Mouse (Mus musculus) frontal cortex, adult (tissue): Measurements from ENCODE around the gene Pxt1.
"Not testable (repeated sequence)": the region's sequence is repeated elsewhere in the genome, so short reads cannot be mapped to it uniquely, and the experiment has no call there.

Experiments
- ATAC-seq: cut with Nextera tagmentation; 2 replicates; pipeline ENCODE4 v1.9.2; 2017; ENCODE audit warnings: mild to moderate bottlenecking, moderate library complexity, mixed read lengths; ENCODE audit not compliant: low TSS enrichment

The Pxt1 gene

DNA sequence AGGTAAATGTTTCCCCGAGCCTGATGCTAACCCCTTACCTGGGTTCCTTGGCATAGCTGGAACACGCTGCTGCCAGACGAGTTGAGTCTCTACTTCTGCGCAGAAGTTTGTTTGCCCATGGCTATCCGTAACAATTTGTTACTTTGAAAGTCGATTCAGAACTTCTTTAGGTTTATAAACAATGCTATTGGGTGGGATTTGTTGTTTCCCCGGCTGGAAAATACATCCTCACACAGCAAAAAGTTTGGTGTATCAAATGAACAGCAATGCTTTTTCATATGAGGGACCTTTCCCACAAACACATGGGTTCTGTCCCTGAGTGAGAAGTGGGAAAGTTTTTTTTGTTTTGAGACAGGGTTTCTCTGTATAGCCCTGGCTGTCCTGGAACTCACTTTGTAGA, at the start of gene Pxt1:
Gene Pxt1 (minus strand): TSS at position 101 of the 400 bp plus-strand sequence.
- no peak for ATAC-seq

- not testable (repeated sequence) for ATAC-seq
Measured at GRCm38 (mm10) chr17:28993004-28993403, 49.4 kb upstream of the Pxt1 start.

DNA sequence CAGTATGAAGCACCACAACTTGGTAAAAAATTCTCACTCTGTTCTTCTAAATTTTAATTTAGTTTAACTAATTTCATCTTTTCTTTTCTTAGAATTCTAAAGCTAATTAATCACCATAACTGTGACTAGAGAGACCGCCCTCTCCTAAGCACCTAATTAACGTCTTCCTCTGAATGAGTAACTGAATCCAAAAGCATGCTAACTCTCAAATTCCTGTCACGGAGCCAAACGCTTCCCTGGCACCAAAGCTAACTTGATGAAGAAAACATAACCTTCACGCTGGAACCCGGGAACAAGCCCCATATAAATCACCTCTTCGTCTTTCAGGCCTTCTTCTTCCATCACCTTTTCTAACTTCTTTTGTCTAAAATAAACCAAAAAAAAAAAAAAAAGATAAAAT, 48.5 kb upstream of the Pxt1 start:
- ATAC-seq, result no peak

GRCm38 (mm10) chr17:28991286-28991685, 47.6 kb upstream of the Pxt1 start:
- no peak for ATAC-seq

DNA sequence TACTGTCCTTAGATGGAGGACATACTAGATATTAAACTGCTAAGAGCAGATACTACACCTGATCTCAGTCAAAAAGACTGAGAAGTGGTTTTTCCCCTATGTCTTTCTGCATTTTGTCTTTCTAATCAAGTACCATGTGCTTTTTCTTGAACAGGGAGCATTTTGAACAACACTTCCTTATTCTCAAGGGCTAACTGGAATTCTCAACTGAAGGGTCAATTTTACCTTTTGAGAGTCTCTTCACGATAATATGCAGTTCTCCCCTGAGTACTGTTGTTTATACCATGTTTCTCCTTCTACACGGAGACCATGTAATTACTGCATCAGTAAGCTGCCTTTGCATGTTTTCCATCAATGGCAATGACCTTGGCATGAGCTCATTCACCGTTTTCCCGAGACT, 46.4 kb upstream of the Pxt1 start:
- ATAC-seq, result no peak

- ATAC-seq, result no peak
Measured at GRCm38 (mm10) chr17:28988996-28989395, 45.4 kb upstream of the Pxt1 start.

DNA sequence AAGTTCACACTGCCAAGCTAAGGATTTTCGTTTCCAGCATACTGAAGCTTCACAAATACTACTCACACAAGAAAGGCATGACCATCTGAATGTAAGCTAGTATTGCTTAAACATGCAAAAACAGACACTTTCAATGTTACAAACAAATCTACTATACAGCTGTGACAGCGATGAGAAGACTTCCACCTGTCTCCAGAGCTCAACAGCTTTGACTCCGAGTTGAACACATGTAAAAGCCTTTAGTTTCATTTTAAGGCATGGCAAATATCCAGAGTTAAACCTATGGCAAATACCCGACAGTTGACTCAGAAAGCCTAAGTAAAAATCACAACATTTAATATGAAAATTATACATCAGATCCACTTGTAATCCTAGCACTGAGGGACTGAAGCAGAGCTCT, 44.7 kb upstream of the Pxt1 start:
- no peak for ATAC-seq

DNA sequence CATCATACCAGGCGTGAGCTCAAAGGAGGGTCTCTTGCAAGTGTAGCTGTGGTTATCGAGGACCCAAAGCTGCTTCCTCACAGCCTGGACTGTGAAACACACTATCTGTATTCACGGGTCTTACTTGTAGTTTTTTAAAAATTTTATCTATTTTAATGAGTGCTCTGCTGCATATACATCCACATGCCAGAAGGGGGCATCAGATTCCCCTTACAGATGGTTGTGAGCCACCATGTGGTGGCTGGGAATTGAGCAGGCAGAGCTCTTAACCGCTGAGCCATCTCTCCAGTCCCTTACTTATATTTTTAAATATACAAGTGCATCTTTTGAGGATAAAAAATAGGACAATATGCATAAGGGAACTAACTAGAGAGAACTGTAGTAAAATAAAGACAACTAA, 44.1 kb upstream of the Pxt1 start:
- no peak for ATAC-seq

GRCm38 (mm10) chr17:28986833-28987232, 43.2 kb upstream of the Pxt1 start:
- no peak for ATAC-seq

- no peak for ATAC-seq
Measured at GRCm38 (mm10) chr17:28984724-28985420, 41.2 kb upstream of the Pxt1 start.

- no peak for ATAC-seq
Measured at GRCm38 (mm10) chr17:28982591-28982990, 39.0 kb upstream of the Pxt1 start.

GRCm38 (mm10) chr17:28981081-28981480, 37.4 kb upstream of the Pxt1 start:
- ATAC-seq, result 0 out of 2 replicates have a peak, but pooled peaks have one; percentile 31

DNA sequence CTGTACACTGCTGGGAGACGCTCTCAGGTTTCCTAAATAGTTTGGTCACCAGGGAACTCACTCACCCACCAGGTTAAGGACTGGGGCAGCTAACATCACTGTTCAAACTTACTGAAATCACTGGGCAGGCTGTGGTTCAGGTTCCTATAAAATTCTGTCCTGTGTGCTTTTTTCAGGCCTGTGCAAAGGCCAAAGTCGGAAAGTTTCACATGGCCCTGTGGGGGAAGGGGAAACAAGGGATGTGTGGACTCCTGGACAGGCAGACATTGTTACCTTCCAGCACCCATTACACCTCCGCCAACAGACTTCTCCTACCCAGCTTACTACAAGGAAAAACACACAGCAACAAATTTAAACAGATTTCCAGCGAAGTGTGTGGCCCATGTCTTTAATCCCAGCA, 35.5 kb upstream of the Pxt1 start:
- ATAC-seq, result no peak

DNA sequence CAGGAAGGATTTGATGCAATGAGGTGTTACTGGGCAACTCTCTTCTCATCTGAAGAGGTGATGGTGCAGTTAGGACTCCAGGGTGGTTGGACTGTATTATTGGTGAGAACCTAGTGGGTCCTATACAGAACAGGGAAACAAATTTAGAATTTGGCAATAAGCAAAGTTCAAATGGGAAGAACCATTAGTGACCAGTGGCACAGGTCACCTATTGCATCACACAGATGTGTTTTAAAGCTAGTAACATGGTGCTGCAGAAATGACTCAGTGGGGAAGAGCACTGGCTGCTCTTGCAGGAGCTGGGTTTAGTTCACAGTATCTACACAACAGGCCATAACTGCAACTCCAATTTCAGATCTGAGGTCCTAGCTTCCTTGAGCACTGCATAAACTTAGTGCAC, 26.5 kb upstream of the Pxt1 start:
- no peak for ATAC-seq

GRCm38 (mm10) chr17:28967021-28967610, 23.5 kb upstream of the Pxt1 start:
- ATAC-seq, result no peak

- no peak for ATAC-seq
Measured at GRCm38 (mm10) chr17:28961596-28961995, 18.0 kb upstream of the Pxt1 start.

GRCm38 (mm10) chr17:28960597-28960996, 17.0 kb upstream of the Pxt1 start:
- ATAC-seq, result no peak

DNA sequence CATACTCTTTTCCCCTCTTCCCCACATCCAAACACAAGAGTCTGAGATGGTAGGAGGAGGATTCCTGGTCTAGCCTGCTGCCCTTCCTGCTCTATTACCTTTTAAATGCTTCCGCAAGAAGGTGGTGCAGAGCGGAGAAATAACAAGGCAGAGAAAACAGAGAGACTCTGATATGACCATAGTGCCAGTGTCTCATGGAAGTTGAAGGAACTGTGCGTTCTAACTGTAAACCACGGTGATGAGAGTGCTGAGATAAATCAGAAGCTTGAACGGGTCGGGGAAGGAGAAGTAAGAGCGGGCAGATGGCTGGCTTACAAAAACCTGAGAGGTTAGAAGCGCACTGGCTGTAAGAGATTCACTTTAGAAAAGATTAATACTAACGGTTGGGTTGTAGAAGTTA, 10.8 kb upstream of the Pxt1 start:
- ATAC-seq, result no peak

DNA sequence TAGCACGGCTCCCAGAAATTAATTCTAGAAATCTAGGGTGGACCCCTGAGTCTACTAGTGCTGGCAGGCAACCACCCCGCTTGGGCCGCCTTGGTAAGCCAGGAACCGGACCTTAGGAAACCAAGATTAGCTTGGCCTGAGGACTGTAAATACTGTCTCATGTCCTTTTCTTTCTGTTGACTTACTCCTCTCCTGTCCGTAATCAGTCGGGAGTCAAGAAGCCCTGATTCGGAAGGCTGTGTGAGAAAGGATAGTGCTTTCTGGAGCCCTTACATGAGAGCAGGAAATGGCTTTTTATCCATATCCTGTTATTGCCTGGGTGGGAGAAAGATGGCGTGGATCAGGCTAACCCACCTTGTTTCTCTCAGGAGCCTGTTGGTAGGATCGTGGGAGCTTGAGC, 9.6 kb upstream of the Pxt1 start:
- no peak for ATAC-seq

DNA sequence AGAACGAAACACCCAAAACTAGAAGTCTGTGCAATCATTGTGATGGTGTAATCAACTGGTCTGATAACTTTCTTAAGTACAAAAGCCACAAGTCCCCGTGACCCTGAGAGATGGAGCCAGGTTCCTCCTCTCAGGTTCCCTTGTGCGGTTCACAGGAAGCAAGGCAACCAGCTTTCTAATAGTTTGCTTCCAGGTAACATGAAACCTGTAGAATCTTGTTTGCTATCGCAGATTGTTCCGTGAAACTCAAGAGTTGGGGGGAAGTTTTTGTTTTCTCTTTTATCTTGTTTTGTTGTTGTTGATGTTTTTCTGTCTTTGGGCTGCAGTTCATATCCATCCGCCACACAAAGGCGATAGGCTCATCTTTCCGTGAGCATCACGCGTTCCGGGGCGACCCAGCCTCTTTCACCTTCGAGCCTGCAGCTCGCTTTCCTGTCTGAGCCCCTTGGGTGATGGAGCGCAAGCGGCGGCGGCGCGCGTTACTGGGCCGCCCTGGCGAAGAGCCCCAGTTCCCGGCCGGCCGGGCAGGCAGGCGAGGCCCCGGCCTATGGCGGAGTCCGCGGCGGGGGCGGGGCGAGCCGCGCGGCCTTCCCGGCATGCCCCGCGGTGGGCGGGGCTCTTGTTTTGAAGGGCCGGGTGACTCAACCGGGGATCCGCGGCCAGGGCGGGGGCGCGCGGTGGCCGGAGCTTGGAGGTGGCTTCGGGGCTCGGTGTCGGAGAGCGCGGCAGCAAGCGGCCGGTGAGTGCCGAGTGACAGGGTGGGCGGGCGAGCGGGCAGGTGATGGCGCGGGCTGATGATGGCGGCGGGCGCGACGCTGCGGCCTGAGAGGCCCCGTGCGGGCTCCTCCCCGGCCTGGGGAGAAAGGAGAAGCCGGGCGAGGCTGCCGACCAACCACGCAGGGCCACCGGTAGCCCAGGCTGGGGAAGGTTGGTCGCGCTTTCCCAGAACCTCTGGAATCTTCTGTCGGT, 8.5 kb upstream of the Pxt1 start, which contains the start of gene Kctd20:
Gene Kctd20 (plus strand): TSS at position 120 of the 969 bp plus-strand sequence.
- peak; percentile 76 for ATAC-seq

GRCm38 (mm10) chr17:28950751-28951150, 7.1 kb upstream of the Pxt1 start:
- no peak for ATAC-seq

DNA sequence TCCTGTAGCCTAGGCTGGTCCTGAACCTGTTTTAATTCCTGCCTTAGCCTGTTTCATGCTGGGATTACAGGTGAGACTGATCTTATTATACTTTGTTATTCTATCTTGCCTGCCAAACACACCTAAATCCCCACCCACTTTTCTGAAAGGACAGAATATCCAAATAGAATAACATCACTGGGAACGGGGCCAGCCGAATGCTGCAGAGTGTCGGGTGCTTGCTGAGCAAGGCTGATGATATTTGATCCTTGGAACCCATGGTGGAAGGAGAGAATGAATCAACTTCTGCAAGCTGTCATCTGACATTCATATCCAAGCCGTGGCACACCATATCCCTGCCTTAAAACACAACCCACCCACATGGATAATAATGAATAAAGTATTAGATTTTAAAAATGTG, 5.0 kb upstream of the Pxt1 start:
- no peak for ATAC-seq
